Mouse (Mus musculus) lung, adult 2 months (tissue): ENCODE measurements at regions not wholly inside any gene's neighbourhood (a gene's known extent, or its start where the extent isn't known, plus 50 kb on each side); places are given as distances from the start of the nearest gene placed in this dataset.

Experiments used
- DNase-seq: peaks from one replicate; pipeline ENCODE4 v3.0.0; 2022
- H3K4me1 ChIP-seq: fragments of 200-500 bp; 2 replicates; pipeline ENCODE4 v1.6.1; 2011; ENCODE audit warnings: low read length; ENCODE audit not compliant: control insufficient read depth, insufficient read depth
- H3K4me3 ChIP-seq: fragments of 200-500 bp; replicated peaks from 2 replicates; pipeline ENCODE3; 2011; ENCODE audit warnings: low read depth, mild to moderate bottlenecking, control low read depth, low read length; ENCODE audit errors: extremely low read depth
- CTCF ChIP-seq: fragments of 200-500 bp; IDR thresholded peaks from 2 replicates; pipeline ENCODE4 v1.5.1; 2011; ENCODE audit warnings: mild to moderate bottlenecking, low read length, control low read depth; ENCODE audit not compliant: insufficient read depth
- POLR2A ChIP-seq: fragments of 200-500 bp; IDR thresholded peaks from 2 replicates; pipeline ENCODE4 v1.6.1; 2011; ENCODE audit warnings: low read depth, mild to moderate bottlenecking, control low read depth, low read length, borderline replicate concordance; ENCODE audit errors: extremely low read depth
- WGBS: fragments of 180-500 bp; shearing (Covaris S2); methylation state at CpG from one replicate; pipeline ENCODE4 v1.1.7; 2018; 5-methylcytosine and 5-hydroxymethylcytosine counted together

DNA sequence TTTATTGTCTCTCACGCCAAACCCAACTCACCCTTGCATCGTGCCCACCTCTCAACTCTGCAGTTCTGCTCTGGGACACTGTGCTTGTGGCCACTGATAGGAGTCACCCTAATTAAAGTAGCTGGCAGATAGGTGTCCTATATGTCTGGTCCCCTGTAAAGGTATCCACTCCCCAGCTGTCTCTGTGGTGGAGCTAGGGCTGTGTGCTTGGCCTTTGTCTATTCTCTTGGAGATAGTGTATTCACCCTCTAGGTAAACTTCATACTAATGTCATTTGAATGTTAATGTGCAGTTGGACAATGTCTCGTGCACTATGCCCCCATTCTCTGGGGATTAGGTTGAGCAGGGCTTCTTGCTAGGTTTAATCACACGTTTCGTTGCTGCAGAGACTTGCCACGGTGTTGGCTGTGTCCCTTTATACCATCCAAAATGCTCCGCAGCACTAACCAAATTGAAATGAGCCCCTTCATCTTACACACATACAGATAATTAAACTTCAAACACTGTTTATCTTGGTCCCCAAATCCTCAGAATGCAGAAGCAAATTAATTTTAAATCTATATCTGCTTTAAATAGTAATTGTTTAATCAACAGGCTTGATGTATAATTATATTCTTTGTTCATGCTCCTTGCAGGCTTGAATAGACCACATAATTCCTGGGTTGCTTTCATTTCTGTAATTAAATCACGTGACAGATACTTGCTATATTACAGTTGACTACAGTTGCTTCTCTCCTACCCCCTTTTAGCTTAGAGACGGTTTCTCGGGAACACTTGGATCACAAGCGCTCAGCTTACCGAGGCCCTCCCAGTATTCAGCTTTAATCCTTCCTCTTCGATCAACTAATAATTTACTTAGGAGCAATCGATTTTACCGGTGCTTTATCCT, 453.0 kb upstream of the Slc30a5 start:
- 78% methylated on average over 15 of the region's 15 CpGs for WGBS
- DNase-seq = no peak
- no peak overlapping the region for H3K4me3 ChIP-seq
- no peak for TF ChIP-seq CTCF
- no peak for TF ChIP-seq POLR2A
- no peaks in the 10 kb centered on the region for H3K4me1 ChIP-seq

- Histone ChIP-seq H3K4me3 (no peak overlapping the region), H3K4me1 (no peaks in the 10 kb centered on the region)
- no peak for DNase-seq
- WGBS = 30% methylated on average over 1 of the region's 1 CpGs
- TF ChIP-seq CTCF = no peak
- TF ChIP-seq POLR2A = no peak
Observed at GRCm38 (mm10) chr13:101278127-101278526, 444.9 kb upstream of the Slc30a5 start.

DNA sequence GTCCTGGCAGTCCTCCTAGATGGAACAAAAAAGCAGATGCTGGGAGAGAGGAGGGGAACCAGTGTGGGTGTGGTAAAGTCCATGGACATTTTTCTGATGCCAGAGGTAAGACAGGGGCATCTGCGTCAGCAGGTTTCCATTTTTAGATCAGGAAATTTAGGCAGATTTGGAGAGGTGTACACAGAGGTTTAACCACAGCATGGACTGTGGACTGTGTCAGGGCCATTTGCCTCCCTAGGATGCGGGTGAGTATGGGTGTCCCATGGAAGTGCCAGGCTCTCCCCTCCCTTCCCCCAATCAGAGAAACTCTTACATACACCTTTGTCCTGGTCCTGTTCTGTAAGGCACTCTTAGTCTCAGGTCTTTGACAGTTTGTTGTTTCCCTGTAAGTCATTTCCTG, 443.5 kb upstream of the Slc30a5 start:
- no peak for DNase-seq
- no peak for TF ChIP-seq CTCF
- TF ChIP-seq POLR2A = no peak
- Histone ChIP-seq H3K4me1 (no peaks in the 10 kb centered on the region), H3K4me3 (no peak overlapping the region)
- 87% methylated on average over 2 of the region's 2 CpGs for WGBS

GRCm38 (mm10) chr13:101274470-101275141, 441.4 kb upstream of the Slc30a5 start:
- no peak overlapping the region for H3K4me3 ChIP-seq
- WGBS = 61% methylated on average over 7 of the region's 7 CpGs
- TF ChIP-seq CTCF = no peak
- no peak for TF ChIP-seq POLR2A
- H3K4me1 ChIP-seq = no peaks in the 10 kb centered on the region
- DNase-seq = no peak

GRCm38 (mm10) chr13:101273321-101273720, 440.1 kb upstream of the Slc30a5 start:
- DNase-seq = no peak
- 81% methylated on average over 7 of the region's 7 CpGs for WGBS
- TF ChIP-seq POLR2A = no peak
- TF ChIP-seq CTCF = no peak
- Histone ChIP-seq H3K4me1 (no peaks in the 10 kb centered on the region), H3K4me3 (no peak overlapping the region)

DNA sequence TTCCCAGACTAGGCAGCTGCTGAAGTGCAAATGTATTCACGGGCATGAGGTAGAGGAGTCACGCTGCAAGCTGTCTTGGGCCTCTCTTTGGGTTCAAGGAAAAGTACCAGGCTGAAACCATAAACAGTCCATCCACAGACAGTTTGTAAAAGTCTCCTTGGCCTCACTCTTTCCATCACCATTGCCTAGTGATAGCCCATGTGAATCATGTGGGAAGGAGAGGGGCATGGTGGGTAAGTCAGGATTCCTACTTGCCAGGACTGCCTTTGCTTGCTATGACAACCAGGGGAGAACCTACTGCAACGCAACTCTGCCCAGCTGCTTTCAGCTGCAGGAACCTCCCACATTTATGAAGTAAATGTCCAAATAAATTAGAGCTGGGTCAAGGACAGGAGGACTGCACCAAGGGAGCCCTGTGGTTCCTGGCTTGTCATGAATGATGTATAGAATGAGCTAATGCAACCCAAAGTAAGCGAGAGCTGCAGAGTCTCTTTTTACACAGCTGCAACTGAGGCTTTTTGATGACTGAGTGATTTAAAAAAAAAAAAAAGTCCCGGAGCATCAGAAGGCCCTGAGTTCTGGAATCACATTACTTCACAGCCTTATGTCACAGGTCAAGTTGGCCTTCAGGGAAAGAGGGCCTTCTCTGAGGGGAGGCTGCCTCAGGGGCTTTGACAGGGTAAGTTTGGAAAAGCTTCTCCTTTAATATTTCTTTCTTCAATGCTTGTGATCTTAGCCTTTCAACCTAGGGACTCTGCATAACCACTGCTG, 420.7 kb upstream of the Slc30a5 start:
- DNase-seq = no peak
- Histone ChIP-seq H3K4me3 (no peak overlapping the region), H3K4me1 (no peaks in the 10 kb centered on the region)
- 48% methylated on average over 5 of the region's 5 CpGs for WGBS
- TF ChIP-seq POLR2A = no peak
- TF ChIP-seq CTCF = no peak

- DNase-seq = no peak
- 83% methylated on average over 5 of the region's 5 CpGs for WGBS
- no peaks in the 10 kb centered on the region for H3K4me1 ChIP-seq
- TF ChIP-seq POLR2A = no peak
- TF ChIP-seq CTCF = no peak
- H3K4me3 ChIP-seq = no peak overlapping the region
Observed at GRCm38 (mm10) chr13:101249369-101249768, 416.1 kb upstream of the Slc30a5 start.

GRCm38 (mm10) chr13:101244326-101244725, 411.1 kb upstream of the Slc30a5 start:
- H3K4me1 ChIP-seq = no peaks in the 10 kb centered on the region
- H3K4me3 ChIP-seq = no peak overlapping the region
- WGBS = 85% methylated on average over 3 of the region's 3 CpGs
- DNase-seq = no peak
- TF ChIP-seq CTCF (no peak), POLR2A (no peak)

GRCm38 (mm10) chr13:101238860-101239259, 405.6 kb upstream of the Slc30a5 start:
- TF ChIP-seq POLR2A = no peak
- TF ChIP-seq CTCF = no peak
- Histone ChIP-seq H3K4me3 (no peak overlapping the region), H3K4me1 (no peaks in the 10 kb centered on the region; the same call in 1 of the 2 replicates)
- no peak for DNase-seq
